Mouse (Mus musculus): ENCODE data around the gene Adck1.
A peak's percentile ranks its signal among the peaks of the same experiment; 100 is the strongest.
"Not testable (repeated sequence)": the region's sequence is repeated elsewhere in the genome, so short reads cannot be mapped to it uniquely, and the experiment has no call there.

Adck1 gene

DNA sequence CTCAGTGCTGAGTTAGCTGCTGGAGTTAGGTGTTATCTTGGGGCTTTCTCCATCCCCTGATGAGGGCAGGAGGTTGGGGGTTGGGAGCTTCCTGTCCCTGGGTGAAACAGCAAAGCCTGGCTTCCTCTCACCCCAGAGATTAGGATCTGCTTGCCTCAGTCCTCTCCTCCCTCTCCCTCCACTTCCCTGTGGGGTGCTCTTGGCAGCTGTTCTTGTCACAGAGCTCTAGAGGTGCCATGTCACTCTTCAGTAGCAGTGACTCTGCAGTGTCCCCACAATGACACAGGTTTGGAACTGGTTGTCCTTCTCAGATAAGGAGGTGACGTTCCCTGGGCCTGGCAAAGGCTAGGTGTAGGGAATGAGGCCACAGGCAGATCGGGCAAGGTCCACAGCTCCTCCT, 68.4 kb downstream of the Adck1 start:
- DNase-seq = no peak

DNA sequence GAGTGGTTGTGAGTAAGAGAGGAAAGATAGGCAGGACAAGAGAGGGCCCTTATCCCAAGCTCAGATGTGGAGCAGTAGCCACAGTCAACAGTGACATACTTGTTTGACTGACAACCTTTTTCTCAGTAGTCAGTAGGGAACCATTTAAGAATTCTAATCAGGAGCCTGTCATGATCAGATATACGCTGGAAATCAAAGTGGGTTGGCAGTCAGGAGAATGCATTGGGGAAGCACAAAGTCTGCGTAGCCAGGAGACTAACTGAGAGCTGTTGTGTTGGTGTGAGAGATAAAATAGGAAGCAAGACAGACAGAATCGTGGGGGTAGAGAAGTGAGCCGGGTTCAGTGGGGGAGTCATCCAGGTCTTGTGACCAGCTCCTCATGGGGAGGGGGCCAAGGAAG, 71.9 kb downstream of the Adck1 start:
- DNase-seq = no peak

DNA sequence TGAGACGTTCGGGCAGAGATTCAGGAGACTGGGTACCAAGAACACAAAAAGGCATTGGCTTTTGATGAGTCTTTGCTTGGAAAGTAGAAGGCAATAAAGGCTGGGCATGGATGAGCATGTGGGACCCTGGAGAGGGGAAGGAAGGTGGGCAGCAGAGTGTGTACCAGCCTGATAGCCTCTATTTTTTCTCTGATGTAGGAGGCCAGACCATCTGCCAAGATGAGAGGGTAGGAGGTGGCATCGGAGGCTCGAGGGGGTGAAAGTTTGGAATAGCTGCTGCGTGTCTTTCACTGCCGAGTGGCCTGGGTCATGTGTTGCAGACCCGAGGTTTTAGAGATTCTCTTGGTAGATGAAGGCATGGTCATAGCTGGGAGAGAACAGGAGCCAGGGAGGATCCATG, 72.8 kb downstream of the Adck1 start:
- peak; percentile 37 for DNase-seq

DNA sequence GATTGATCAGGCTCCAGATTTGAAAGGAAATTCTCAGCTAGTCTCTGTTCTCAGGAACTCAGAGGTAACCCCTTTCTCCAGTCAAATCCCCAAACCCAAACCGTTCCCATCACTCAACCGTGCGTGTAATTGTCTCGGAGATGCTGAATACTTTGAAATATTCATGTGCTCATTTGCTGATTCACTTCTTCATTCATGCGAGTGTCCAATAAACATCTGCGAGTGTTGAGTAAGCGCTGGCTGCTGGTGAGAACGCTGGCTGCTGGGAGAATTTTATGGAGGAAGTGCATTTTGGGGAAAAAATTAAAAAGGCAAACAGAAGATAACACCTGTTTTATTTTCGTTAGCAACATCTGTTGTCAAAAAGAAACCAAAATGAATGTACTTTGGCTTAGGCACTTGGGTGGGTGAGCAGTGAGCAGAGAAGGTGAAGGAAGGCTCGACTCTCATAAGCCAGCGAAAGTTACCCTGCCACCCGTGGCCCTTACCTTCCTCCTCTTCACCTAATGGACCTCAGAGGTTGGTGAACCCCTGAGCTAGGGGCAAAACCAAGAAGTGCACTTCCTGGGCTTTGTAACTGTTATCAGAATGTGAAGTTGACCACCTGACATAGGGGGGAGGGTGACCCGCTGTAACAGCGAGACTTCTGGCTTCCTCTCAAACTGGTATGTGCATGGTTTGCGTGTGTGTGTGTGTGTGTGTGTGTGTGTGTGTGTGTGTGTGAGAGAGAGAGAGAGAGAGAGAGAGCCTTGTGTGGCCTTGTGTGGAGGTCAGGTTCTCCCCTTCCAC, 76.8 kb downstream of the Adck1 start:
- DNase-seq = no peak

DNA sequence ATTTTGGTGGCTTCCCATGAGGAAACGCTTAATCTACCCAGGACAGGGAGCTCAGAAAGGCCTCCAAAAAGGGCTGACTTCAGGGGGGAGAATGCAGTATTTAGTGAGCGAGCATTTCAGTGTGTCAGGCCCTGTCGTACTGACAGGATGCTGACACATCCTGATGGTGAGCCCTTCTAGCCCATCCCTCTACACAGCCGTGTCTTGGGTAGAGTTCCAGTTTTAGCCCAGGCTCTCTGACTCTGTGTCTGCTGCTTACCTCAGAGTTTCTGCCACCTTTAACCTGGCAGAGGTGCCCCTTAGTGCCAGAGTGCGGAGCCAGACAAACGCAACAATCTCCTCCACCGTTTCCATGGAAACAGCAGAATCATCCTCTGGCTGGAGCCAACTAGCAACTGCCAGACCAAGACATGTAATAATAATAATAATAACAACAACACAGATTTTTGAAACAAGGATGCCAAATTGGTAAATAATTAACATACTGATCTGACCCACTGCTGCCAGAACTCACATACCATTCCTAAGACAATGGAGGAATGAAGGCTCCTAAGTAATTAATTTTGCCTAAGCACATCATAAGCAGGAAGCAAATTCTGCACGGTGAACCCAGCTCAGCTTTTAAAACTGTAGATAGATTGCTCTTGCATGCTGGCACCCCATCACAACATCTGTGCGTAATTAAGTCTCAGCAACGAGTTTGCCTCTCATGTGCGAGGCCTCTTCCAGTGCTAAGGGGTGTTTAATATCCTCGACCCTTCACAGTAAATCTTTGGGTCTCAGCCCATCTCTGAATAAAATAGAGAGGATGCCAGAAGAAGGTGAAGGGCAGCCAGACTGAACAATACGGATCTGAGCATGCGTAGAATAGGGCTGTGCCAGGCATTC, 81.8 kb downstream of the Adck1 start:
- no peak for DNase-seq

DNA sequence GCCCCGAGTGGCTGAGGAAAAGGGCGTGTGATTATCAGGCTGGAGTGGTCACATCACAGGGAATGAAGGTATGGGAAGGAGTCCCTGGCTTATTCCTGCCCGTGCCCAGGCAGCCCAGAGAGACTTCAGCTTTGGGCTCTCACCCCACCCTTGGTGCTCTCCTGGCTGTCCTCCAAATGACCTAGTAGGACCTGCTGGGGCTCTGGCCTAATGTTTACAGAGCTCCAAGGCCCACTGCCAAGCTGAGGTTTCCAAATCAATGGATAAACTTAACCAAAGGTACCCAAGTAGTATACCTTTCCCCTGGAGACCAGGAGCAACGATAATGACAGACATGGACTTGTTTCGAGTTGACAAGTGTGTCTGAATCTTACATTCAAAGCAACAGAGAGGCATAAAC, 83.7 kb downstream of the Adck1 start:
- no peak for DNase-seq

DNA sequence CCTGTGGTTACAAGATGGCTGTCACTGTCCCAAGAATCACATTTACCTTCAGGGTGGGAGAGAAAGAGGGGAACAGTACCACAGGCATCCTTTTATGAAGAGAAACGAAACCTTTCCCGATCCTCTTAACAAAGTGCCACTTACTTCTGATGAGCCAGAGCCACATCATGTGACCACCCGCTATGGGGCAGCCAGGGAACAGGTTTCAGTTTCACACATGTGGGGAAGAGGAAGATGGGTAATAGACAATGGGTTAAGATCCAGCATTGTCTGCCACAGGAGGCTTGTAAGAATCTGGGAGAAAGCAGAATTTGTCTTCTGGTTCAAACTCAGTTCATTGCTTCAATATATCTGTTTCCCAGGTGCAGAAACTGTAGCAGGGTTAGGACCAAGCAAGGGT, 85.1 kb downstream of the Adck1 start:
- no peak for DNase-seq

DNA sequence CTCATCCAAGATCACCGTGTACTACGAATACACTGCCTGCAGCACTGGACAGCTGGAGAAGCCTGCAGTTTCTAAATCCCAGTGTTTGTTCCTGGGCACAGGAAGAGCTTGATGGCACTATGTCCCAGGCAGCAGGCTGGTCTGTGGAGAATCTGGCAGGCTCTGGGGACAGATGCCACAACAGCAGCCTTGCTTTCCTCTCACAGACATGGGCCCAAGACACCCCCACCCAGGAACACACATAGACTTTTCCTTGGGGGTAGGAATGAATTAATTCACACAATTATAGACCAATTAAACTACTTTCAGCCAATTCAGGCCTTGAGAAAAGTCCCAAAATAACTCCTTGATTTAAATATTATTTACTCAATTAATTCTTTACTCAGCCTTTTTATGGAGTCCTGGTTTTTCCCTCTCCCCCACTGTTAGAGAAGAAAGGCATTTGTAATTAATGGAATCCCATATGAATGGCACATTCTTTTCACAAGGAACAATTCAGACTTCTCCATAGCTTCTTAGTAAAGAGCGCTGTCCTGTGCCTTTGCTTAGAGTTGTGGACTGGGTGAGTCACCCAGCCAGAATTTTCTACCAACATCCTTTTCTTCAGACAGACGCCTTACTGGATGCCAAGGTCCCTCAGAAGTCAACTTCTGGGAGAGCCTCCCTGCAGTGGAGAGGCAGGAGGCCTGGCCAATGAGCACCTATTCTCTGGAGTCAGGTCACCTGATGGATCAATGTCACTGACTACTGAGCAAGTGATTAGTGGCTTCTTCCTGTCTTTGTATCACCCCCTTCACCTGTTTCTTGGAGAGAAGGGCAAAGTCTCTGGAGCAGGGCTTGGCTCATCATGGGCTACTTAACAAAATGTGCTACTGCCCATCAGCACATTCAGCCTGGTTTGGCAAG, 90.6 kb downstream of the Adck1 start:
- no peak for DNase-seq

DNA sequence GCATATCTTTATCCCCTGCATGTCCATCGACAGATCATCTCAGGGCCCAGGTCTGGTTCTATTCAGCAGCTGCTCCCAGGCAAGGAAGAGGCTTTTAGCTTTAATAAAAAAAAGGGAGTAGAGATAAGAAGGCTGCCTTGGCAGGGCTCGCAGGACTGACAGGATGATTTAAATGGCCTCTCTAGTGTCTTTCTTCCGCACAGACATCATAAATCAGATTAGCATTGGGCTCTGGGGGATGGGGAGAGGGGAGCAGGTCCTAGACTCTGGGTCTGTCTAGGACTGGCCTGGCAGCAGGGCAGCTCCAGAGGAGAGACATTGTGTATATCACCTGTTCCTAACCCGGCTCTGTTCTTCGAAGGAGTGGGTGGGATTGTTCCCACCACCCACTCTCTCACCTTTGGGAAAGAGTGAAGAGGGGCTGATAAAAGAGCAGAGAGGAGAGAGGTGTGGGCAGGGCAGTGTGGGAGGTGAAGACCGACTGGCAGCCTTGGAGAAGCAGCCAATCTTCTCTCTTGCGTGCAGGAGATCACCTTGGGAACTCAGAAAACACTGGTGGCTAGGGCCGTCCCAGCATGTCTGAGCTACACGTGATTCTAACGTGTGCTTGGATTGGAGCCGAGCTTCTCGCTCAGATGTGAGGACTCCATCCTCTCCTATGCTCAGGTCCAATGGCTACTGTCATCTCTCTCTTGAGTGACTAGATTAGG, 94.5 kb downstream of the Adck1 start:
- DNase-seq = no peak

DNA sequence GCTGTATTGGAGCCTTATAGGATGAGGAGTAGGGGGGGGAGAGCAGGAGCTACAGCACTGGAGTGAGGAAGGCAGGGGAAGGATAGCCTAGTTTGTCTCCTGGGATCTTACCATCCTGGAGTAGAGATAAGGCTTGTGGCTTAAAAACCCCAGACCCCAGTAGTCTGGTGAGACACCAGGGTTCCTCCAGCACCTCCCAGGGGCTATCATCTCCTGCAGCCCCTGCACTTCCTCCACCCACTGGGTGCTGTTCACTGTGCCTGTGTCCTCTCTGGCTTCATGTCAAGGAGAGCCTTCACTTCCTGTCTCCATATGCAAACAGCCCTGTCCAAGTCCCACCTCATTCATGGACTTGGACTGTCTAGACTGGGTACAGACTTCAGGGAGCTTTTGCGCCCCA, 96.7 kb downstream of the Adck1 start:
- DNase-seq = no peak

DNA sequence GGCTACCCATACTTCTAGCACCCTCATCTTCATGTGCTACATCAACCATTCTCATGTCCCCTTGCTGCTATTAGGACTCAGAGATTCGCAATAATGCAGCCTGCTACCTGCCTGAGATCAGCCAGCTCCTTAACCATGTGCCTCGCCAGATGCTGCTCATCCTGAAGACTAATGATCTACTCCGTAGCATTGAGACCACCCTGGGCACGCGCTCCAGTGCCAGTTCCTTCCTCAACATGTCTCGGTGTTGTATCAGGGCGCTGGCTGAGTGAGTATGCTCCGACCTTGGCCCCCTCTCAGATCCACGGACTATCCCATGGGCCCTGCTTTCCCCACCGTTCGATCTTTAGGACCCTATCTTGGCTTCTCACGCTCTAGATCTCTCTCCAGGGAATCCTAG, 98.6 kb downstream of the Adck1 start:
- no peak for DNase-seq

DNA sequence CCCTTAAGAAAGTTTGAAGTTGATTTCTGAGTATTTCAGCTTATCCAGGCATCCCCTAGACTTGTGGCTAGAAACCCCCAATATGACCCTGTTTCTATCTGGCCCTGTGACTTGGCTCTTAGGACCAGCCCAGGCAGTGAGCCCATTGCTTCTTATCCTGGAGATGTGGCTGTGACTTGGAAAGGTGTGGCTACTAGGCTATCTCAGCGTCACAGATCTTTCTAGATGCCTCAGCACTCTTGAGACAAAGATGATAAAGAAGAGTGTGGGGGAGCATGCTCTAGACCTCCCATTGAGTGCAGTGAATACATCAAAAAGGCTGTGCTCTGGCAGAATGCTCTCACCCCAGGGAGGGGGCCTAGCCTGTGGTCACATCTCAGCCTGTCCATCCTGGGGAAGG, 99.1 kb downstream of the Adck1 start:
- no peak for DNase-seq

DNA sequence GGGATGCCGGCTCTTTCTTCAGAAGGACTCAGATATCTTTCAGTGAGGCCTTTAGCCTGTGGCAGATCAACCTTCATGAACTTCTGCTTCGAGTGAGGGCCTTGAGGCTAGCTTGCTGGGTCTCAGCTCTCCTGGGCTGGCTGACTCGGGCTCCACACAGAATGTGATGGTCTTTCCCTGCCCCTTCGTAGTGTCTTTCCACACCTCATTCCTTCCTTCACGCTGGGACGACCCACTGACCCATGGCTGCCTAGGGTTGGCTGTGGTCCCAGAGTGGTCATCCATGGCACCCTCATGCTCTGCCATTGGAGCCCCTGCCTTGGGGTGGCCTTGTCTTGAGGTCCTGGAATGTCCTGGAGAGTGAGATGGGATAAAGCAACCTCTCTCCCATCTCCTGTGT, 100.7 kb downstream of the Adck1 start:
- no peak for DNase-seq

DNA sequence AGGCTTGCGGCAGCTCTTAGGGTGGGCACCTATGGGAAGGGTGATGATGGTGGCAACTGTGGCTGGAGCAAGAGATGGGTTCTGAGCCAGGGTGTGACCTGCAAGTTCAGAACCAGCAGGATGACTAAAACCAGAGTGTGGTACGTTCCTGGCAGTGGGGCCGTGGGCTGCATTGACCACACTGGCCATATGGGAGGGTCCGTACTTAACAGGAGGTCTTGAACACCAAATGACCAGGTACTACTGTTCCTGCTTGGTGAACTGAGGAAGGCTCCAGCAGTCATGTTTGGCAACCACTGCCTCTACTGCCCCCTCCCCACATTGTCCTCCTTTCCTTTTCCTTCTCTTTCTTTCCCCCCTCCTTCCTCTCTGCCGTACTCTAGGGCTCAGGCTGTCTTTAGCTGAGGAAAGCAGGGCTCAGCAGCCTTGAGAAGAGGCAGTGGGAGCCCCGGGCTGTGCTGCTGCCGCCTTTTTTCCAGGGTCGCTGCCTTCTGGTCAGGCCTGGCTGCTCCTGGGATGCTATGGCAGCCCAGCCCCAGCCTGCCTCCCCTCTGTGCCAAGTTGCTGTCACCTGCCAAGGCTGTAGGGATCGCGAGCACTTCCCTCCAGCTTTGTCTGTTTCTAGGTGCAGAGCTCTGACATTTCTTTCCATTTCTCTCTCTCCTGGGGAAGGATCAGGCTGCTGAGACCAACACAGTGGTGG, 103.4 kb downstream of the Adck1 start:
- DNase-seq = no peak

DNA sequence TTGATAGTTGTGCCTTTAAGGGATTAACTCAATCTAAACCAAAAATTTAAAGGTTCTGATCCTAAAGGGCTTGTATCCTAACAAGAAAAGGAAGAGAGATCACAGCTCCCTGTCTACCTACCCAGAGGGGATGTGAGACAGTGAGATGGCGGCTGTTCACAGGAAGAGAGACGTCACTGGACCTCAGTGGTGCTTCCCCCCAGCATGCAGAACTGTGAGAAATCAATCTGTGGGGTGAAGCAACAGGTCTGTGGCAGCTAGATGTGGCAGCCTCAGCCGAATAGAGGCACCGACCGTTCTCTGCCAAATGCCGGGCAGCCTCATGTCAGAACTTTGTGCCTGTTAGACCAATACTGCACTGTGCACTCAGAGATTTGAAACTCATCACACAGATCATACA, 106.4 kb downstream of the Adck1 start:
- no peak for DNase-seq

DNA sequence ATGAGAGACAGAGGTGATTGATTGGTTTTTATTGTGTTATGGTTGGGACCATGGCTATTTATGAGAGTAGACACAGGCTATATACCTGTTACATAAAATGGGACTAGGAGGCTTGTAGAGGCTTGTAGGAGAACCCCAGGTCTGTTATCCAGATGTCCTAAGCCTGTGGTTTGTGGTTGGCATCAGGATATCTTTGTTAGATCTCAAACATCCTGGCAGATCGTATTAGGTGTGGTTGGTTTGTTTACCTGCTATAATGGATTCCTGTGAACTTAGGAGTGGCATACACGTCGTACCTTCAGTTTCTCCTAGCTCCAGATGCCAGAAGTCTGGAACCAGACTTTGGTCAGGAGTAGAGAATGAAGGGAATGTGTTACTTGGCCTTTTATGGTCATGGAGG, 106.9 kb downstream of the Adck1 start:
- DNase-seq = no peak

DNA sequence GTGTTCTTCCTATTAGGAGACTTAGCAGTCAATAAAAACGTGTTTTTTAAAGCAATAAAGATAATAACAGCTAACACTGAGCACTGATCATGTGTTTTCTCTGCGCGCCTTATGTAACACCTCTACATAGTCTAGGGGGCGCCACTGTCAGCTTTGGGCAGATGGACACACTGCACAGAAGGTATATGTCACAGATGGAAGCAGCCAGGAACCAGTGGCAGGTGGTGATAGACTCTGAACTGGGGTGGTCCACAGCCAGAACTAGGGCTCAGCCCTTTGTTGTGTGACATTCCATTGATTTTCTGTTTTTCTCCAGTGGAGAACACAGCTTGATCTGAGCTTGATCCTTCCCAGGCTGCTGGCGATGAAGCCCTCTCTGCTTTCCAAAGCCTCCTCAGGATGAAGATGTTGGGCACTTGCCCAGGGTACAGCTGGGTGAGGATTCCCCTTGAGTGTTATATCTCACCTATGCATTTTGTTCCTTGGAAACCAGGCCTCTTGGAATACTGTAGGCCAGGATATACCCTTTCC, 107.6 kb downstream of the Adck1 start:
- DNase-seq = no peak

DNA sequence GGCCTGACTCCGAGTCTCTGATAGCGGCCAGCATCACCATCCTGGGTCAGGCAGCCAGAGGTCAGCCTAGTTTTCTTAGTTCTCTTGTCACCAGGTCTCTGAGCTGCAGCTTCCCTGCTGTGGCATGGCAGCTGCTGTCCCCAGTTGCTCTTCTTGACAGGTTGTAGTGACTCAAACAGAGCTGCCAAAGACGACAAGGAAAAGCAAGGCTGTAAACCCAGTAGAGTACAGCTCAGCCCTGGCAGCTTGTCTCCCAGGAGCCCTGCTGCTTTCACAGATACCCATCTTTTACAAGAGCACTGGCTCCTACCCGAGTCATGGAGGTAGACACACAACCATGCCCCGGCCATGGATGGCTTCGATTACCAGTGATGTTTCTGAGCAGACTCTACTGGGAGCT, 108.3 kb downstream of the Adck1 start:
- no peak for DNase-seq

DNA sequence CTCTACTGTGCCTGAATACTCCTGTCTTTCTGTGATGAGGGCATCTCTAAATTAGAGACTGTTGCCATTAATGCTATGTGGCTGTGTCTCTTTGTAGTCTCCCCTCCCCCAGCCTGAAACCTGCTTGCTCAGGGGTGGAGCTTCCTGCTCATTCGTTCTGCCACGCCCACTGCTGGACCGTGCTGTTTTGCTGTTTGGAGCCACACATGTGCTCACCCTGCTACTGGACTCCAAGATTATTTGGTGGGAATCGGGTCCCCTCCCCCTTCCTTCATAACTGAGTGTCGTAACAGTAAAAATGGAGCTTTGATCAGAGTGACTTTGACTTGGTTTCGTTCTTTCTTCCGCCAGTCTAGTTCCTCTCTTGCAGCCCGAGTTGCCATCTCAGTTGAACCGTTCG, 111.5 kb downstream of the Adck1 start:
- not testable (repeated sequence) for DNase-seq

DNA sequence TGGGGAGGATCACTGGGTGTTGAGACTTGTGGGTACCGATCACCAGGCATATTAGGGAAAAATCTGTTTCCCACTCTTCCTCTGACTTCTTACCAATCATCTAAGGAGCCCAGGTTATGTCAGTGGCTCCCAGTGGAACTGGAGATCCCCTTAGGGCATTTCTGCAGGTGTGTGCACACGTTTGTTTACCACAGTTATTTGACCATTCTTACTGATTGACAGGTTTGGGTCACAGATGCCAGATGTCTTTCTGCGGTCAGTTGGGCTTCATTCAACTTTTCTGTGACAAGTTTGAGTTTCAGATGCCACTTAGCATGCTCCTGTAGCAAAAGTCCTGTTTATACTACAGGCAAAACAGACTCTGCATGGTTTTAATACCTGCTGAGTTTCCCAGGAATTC, 112.5 kb downstream of the Adck1 start:
- no peak for DNase-seq

DNA sequence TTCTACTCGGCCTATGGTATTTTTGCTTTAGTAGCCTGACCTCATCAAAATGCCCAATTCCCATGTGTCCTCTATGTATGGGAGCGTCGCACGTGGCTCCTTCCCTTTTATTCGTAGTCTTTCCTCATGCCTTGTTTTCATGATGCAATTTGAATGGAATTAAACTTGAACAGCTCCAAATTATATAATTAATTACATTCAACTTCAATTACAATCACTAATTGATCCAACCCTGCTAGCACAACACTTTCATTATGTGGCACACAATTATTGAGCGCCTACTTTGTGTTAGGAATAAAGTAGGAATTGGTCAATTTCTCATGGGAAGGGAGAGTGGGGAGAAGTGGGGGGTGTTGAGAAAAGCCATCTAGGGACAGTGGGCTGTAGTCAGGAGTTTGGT, 113.4 kb downstream of the Adck1 start:
- no peak for DNase-seq

DNA sequence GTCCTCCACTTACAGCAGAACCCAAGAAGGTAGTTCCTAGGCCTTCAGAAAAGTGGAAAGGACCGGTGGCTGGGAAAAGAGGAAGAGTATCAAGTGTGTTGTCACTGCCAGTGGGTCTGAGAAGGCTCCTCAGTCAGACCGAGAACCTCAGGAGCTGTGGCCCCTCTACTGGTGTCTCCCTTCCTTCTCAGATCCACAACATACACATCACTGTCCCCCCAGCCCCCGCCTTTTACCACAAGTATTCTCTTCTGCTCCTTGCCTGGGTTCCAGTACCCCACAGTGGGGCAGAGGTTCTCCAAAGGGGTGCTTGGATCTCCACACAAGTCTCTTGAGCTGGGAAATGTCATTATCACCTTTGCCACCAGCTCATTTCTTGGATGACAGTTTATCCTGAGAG, 115.5 kb downstream of the Adck1 start:
- DNase-seq = no peak

Data from layer of hippocampus, adult 9-11 months (tissue).